Mouse (Mus musculus): Measurements from ENCODE around the gene Pomc. TPM values are rescaled to one million over a fixed set of nuclear protein-coding genes. Genes with fewer than 3 reads are reported as not detected.

Gene Pomc
- total and polyA plus RNA-seq, 3 experiments, result not detected

- H3K27me3 ChIP-seq (ENCODE audit: control insufficient read depth in 1 of 2, insufficient read depth in 2 of 2, low read length in 2 of 2), result peaks cover 0 to 2% of the 10 kb centered on the region in 2 experiments; a peak in 2 of 4 replicates
- no peaks in the 10 kb centered on the region for H3K4me1 ChIP-seq (ENCODE audit: control insufficient read depth in 1 of 2, insufficient read depth in 2 of 2, low read length in 2 of 2)
- TF ChIP-seq POLR2AphosphoS2 (IDR thresholded peaks at IDR 0.05; ENCODE audit: low read length), result no peak
- TF ChIP-seq MYB (IDR thresholded peaks at IDR 0.05; ENCODE audit: low read depth, low read length), result no peak
- no peak for TF ChIP-seq TAL1 (IDR thresholded peaks at IDR 0.05; ENCODE audit: low read length)
- TF ChIP-seq TBP (IDR thresholded peaks at IDR 0.05; ENCODE audit: low read depth, low read length), result no peak
- no peak for TF ChIP-seq ETS1 (IDR thresholded peaks at IDR 0.05; ENCODE audit: low read depth, low read length)
- no peak for TF ChIP-seq MXI1 (IDR thresholded peaks at IDR 0.05; ENCODE audit: low read depth, low read length)
- no peaks in the 10 kb centered on the region for H3K36me3 ChIP-seq (ENCODE audit: control insufficient read depth in 1 of 2, insufficient read depth in 2 of 2, low read length in 2 of 2)
- H3K4me3 ChIP-seq (ENCODE audit: control insufficient read depth in 1 of 2, insufficient read depth in 1 of 2, low read depth in 2 of 2, low read length in 2 of 2), result no peak overlapping the region
- no peaks in the 10 kb centered on the region for H3K9me3 ChIP-seq (replicated peaks; ENCODE audit: insufficient read depth, low read length)
- no peaks in the 10 kb centered on the region for H3K79me2 ChIP-seq (ENCODE audit: control insufficient read depth, insufficient read depth, low read length, poor library complexity)
- DNase-seq (ENCODE audit: low read depth, low spot score), result no peak
- H3K9ac ChIP-seq (ENCODE audit: control insufficient read depth, low read depth, low read length, poor library complexity, severe bottlenecking), result no peak overlapping the region
- H3K27ac ChIP-seq (ENCODE audit: control insufficient read depth, low read depth, low read length), result no peak overlapping the region
Measured at GRCm38 (mm10) chr12:3996749-3997148, 42.0 kb downstream of the Pomc start.

- TF ChIP-seq SMC3 (IDR thresholded peaks at IDR 0.05; ENCODE audit: low read depth, low read length) (no peak), NRF1 (IDR thresholded peaks at IDR 0.05; ENCODE audit: insufficient read depth, low read depth, low read length, poor library complexity, severe bottlenecking) (no peak), TBP (IDR thresholded peaks at IDR 0.05; ENCODE audit: low read depth, low read length) (no peak), KAT2A (conservative IDR thresholded peaks at IDR 0.05; ENCODE audit: low read depth, low read length) (no peak), E2F4 (IDR thresholded peaks at IDR 0.05; ENCODE audit: borderline replicate concordance, low read depth, low read length) (no peak), NELFE (IDR thresholded peaks at IDR 0.05; ENCODE audit: low read depth, low read length) (no peak), JUND (IDR thresholded peaks at IDR 0.05; ENCODE audit: low read depth, low read length) (no peak), USF2 (IDR thresholded peaks at IDR 0.05; ENCODE audit: borderline replicate concordance in 1 of 2, insufficient read depth in 1 of 2, low read depth in 1 of 2, low read length in 2 of 2) (no peak), USF1 (IDR thresholded peaks at IDR 0.05; ENCODE audit: low read depth, low read length) (no peak)
- no peak for DNase-seq (ENCODE audit: low read depth, low spot score)
- no peak overlapping the region for H3K27ac ChIP-seq (ENCODE audit: control insufficient read depth, low read depth, low read length)
Measured at GRCm38 (mm10) chr12:4000406-4000805, 45.7 kb downstream of the Pomc start.

DNA sequence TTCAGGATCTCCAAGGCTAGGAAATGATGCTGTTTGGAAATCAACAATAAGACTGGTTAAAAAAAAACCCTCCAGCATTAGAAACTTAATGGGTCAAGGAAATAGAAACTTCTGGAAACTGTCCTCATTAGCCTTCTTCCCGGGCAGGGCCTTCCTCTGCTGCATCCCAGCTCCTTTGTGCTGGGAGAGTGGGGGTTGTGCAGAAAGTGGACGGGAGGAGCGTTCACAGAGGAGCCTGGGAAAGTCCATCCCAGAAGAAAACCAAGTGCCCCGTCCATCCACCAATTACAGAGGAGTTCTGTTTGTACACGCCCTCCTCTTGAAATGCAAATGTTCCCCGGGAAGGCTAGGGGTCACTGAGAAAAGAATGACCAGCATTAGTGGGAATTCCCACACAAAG is 49.9 kb downstream of the Pomc start:
- H3K27ac ChIP-seq (ENCODE audit: control insufficient read depth, low read depth, low read length), result no peak overlapping the region
- DNase-seq (ENCODE audit: low read depth, low spot score), result no peak
- H3K36me3 ChIP-seq (ENCODE audit: control insufficient read depth in 1 of 2, insufficient read depth in 2 of 2, low read length in 2 of 2), result no peaks in the 10 kb centered on the region
- H3K9me3 ChIP-seq (replicated peaks; ENCODE audit: insufficient read depth, low read length), result no peaks in the 10 kb centered on the region
- no peak overlapping the region for H3K4me3 ChIP-seq (ENCODE audit: control insufficient read depth in 1 of 2, insufficient read depth in 1 of 2, low read depth in 2 of 2, low read length in 2 of 2)
- H3K4me1 ChIP-seq (ENCODE audit: control insufficient read depth in 1 of 2, insufficient read depth in 2 of 2, low read length in 2 of 2), result 0 out of 4 replicates have a peak, but pooled peaks cover 0 to 1% of the 10 kb centered on the region in 2 experiments
- no peaks in the 10 kb centered on the region for H3K79me2 ChIP-seq (ENCODE audit: control insufficient read depth, insufficient read depth, low read length, poor library complexity)
- no peak overlapping the region for H3K9ac ChIP-seq (ENCODE audit: control insufficient read depth, low read depth, low read length, poor library complexity, severe bottlenecking)
- TF ChIP-seq GABPA (IDR thresholded peaks at IDR 0.05; ENCODE audit: low read depth, low read length), result no peak
- no peak for TF ChIP-seq ZC3H11A (IDR thresholded peaks at IDR 0.05; ENCODE audit: low read depth, low read length)
- no peak for TF ChIP-seq ETS1 (IDR thresholded peaks at IDR 0.05; ENCODE audit: low read depth, low read length)
- TF ChIP-seq POLR2AphosphoS2 (IDR thresholded peaks at IDR 0.05; ENCODE audit: low read length), result no peak
- no peak for TF ChIP-seq MAZ (IDR thresholded peaks at IDR 0.05; ENCODE audit: low read depth, low read length)
- TF ChIP-seq BHLHE40 (IDR thresholded peaks at IDR 0.05; ENCODE audit: borderline replicate concordance, low read depth, low read length), result no peak
- TF ChIP-seq ZNF384 (IDR thresholded peaks at IDR 0.05; ENCODE audit: low read depth, low read length), result no peak
- TF ChIP-seq NELFE (IDR thresholded peaks at IDR 0.05; ENCODE audit: low read depth, low read length), result no peak
- no peak for TF ChIP-seq CHD2 (IDR thresholded peaks at IDR 0.05; ENCODE audit: low read length)
- TF ChIP-seq NRF1 (IDR thresholded peaks at IDR 0.05; ENCODE audit: insufficient read depth, low read depth, low read length, poor library complexity, severe bottlenecking), result no peak
- TF ChIP-seq HCFC1 (IDR thresholded peaks at IDR 0.05; ENCODE audit: low read depth, low read length), result no peak
- no peak for TF ChIP-seq USF2 (IDR thresholded peaks at IDR 0.05; ENCODE audit: borderline replicate concordance in 1 of 2, insufficient read depth in 1 of 2, low read depth in 1 of 2, low read length in 2 of 2)
- no peak for TF ChIP-seq MAFK (IDR thresholded peaks at IDR 0.05; ENCODE audit: borderline replicate concordance, low read depth, low read length)
- TF ChIP-seq TAL1 (IDR thresholded peaks at IDR 0.05; ENCODE audit: low read length), result no peak
- no peak for TF ChIP-seq EP300 (IDR thresholded peaks at IDR 0.05; ENCODE audit: low read depth in 1 of 2, low read length in 2 of 2)
- peaks cover 3 to 9% of the 10 kb centered on the region in 2 experiments for H3K27me3 ChIP-seq (ENCODE audit: control insufficient read depth in 1 of 2, insufficient read depth in 2 of 2, low read length in 2 of 2)

More at GRCm38 (mm10) chr12:4000406-4000805, 45.7 kb downstream of the Pomc start:
- H3K9me3 ChIP-seq (replicated peaks; ENCODE audit: insufficient read depth, low read length), result no peaks in the 10 kb centered on the region
- H3K36me3 ChIP-seq (ENCODE audit: control insufficient read depth in 1 of 2, insufficient read depth in 2 of 2, low read length in 2 of 2), result no peaks in the 10 kb centered on the region
- no peaks in the 10 kb centered on the region for H3K79me2 ChIP-seq (ENCODE audit: control insufficient read depth, insufficient read depth, low read length, poor library complexity)
- no peaks in the 10 kb centered on the region for H3K4me1 ChIP-seq (ENCODE audit: control insufficient read depth in 1 of 2, insufficient read depth in 2 of 2, low read length in 2 of 2)
- H3K27me3 ChIP-seq (ENCODE audit: control insufficient read depth in 1 of 2, insufficient read depth in 2 of 2, low read length in 2 of 2), result peaks cover 3 to 5% of the 10 kb centered on the region in 2 experiments; a peak in 3 of 4 replicates
- no peak overlapping the region for H3K4me3 ChIP-seq (ENCODE audit: control insufficient read depth in 1 of 2, insufficient read depth in 1 of 2, low read depth in 2 of 2, low read length in 2 of 2)
- no peak overlapping the region for H3K9ac ChIP-seq (ENCODE audit: control insufficient read depth, low read depth, low read length, poor library complexity, severe bottlenecking)
